Mouse (Mus musculus): ENCODE data around the gene Lsr.

Lsr gene

GRCm38 (mm10) chr7:30973251-30973500 is at the start of gene Lsr:
Lsr (minus strand) TSS chr7:30973464.
- DNase-seq (ENCODE audit: low spot score): no peak

GRCm38 (mm10) chr7:31017104-31017901 is 44.0 kb upstream of the Lsr start:
- DNase-seq (ENCODE audit: low spot score): peak; percentile 28

- no peak for DNase-seq (ENCODE audit: low spot score)
These were observed 39.7 kb upstream of the Lsr start for GRCm38 (mm10) chr7:31012971-31013370.

GRCm38 (mm10) chr7:31008889-31009288 is 35.6 kb upstream of the Lsr start:
- DNase-seq (ENCODE audit: low spot score): no peak

GRCm38 (mm10) chr7:31008175-31008574 is 34.9 kb upstream of the Lsr start:
- DNase-seq (ENCODE audit: low spot score): no peak

GRCm38 (mm10) chr7:31007775-31008174 is 34.5 kb upstream of the Lsr start:
- no peak for DNase-seq (ENCODE audit: low spot score)

GRCm38 (mm10) chr7:31002650-31003049 is 29.4 kb upstream of the Lsr start:
- DNase-seq (ENCODE audit: low spot score): no peak

GRCm38 (mm10) chr7:31000505-31001020 is 27.3 kb upstream of the Lsr start:
- peak; percentile 17 for DNase-seq (ENCODE audit: low spot score)

- no peak for DNase-seq (ENCODE audit: low spot score)
These were observed 23.2 kb upstream of the Lsr start for GRCm38 (mm10) chr7:30996491-30996890.

GRCm38 (mm10) chr7:30993986-30994385 is 20.7 kb upstream of the Lsr start:
- DNase-seq (ENCODE audit: low spot score): no peak

GRCm38 (mm10) chr7:30992148-30992547 is 18.9 kb upstream of the Lsr start:
- DNase-seq (ENCODE audit: low spot score): no peak

GRCm38 (mm10) chr7:30988519-30989162 is 15.4 kb upstream of the Lsr start:
- DNase-seq (ENCODE audit: low spot score): no peak

GRCm38 (mm10) chr7:30985357-30985756 is 12.1 kb upstream of the Lsr start:
- DNase-seq (ENCODE audit: low spot score): no peak

GRCm38 (mm10) chr7:30981703-30982102 is 8.4 kb upstream of the Lsr start:
- DNase-seq (ENCODE audit: low spot score): no peak

- peak; percentile 78 for DNase-seq (ENCODE audit: low spot score)
These were observed 431 bp upstream of the Lsr start, which contains the start of gene Fam187b for GRCm38 (mm10) chr7:30973501-30974289. Fam187b (plus strand) TSS chr7:30973790.

GRCm38 (mm10) chr7:30972426-30973250 is 626 bp downstream of the Lsr start:
- no peak for DNase-seq (ENCODE audit: low spot score)

GRCm38 (mm10) chr7:30971901-30972300 is 1.4 kb downstream of the Lsr start:
- no peak for DNase-seq (ENCODE audit: low spot score)

- no peak for DNase-seq (ENCODE audit: low spot score)
These were observed 4.1 kb downstream of the Lsr start for GRCm38 (mm10) chr7:30969174-30969573.

- DNase-seq (ENCODE audit: low spot score): no peak
These were observed 4.7 kb downstream of the Lsr start for GRCm38 (mm10) chr7:30968611-30969010.

- DNase-seq (ENCODE audit: low spot score): no peak
These were observed 6.6 kb downstream of the Lsr start for GRCm38 (mm10) chr7:30966657-30967056.

GRCm38 (mm10) chr7:30965677-30966076 is 7.6 kb downstream of the Lsr start:
- DNase-seq (ENCODE audit: low spot score): no peak

- no peak for DNase-seq (ENCODE audit: low spot score)
These were observed 8.9 kb downstream of the Lsr start for GRCm38 (mm10) chr7:30964366-30964765.
